Mouse (Mus musculus): ENCODE results near the gene Svep1.

The Svep1 gene

DNA sequence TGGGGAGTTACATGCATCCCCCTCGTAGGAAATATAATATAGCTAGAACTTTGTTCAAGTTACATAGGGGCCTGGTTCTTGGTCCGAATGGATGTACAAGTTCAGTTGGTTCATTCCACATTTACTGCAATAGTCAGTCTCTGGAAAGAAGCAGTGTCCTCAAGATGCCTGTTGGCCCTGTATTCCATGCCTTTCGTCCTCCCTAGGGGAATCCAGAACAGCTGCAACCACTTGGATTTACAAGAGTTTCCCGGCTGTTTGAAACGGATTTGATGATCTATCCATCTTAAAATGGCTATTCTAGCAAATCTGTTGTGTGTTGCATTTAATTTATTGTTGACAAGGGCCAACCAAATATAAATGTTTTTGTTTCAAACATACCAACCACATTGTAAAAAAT is 36.2 kb downstream of the Svep1 start:
- no peak for DNase-seq (ENCODE audit: low spot score)

DNA sequence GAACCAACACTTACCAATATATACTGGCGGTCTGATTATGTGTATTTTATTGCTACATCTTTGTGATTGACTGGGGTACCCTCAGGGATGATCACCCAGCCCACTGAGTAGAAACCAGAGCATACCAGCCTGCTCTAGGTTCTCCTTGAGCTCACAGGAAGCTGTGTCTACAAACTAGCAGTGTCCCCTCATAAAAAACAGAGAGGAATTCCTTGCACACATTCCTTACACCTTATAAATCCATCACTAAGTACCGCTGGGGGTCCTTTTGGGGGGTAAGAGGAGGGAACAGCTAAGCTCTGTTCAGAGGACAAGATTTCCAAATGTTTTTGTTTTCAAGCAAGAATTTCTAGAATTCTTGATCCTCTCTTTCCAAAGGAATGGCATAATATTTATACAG is 36.7 kb downstream of the Svep1 start:
- no peak for DNase-seq (ENCODE audit: low spot score)

DNA sequence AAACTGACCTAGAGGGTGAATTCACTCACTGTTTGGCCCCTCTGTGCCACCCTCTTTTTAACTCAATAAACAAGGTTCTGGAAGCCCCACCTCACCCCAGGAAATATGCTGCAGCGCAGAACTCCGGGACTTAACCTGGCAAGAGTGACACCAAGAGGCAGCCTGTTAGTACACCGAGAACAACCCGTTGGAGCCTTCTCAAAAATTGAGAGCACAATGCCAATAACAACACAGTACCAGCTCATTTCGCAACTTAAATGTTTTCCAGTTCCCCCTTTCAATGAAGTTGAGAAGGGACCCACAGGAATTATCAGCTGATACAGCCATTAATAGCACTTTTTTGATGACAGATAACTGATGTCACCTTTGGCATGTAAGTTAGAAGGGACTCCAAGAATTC is 38.3 kb downstream of the Svep1 start:
- DNase-seq (ENCODE audit: low spot score): no peak

DNA sequence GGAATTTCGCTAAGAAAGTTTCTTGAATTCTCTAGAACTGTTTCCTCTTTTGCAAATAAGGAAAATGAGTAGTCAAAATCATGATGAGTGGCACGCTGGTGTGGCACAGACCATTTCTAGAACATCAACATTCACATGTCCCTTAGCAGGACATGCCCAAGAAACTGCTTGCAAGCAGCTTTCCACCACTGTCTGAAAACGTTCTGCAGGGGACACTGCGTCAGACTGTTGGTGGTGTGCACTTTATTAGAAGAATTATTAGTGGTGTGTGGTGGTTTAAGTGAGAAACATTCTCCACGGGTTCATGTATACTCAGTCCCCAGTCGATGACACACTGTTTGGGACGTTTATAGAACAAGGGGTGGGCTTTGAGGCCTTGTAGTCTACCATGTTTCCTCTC is 40.9 kb downstream of the Svep1 start:
- no peak for DNase-seq (ENCODE audit: low spot score)

DNA sequence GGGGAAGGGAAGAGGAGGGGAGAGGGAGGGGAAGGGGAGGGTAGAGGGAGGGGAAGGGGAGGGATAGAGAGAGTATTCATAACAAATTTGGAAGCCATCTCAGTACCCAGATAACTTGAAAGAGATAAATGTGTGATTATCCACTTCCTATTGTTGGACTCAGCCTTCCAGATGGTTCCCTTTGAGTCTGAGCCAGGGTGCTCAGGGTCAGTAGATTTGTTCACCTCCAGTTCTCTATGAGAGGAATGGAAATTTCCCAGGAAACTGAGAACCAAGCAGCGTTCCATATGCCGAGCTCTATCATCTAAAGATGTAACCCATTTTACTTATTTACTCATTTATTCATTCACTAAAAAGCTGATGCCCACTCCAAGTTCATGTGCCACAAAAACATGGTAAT is 44.8 kb downstream of the Svep1 start:
- DNase-seq (ENCODE audit: low spot score): no peak

DNA sequence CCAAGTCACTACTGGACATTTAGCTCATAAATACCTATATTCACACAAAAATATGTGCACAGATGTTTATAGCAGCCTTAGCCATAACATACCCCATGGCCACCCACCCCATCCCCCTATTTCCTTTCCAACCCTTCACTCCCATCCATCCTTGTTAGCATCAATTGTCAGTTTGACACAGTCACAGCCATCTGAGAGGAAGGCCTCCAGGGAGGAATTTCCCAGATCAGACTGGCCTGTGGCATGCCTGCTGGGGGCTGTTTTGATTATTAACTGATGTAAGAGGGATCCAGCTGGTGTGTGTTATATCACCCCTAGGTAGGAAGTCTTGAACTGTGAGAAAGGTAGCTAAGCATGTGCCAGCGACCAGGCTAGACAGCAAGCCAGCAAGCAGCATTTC is 47.1 kb downstream of the Svep1 start:
- DNase-seq (ENCODE audit: low spot score): no peak

DNA sequence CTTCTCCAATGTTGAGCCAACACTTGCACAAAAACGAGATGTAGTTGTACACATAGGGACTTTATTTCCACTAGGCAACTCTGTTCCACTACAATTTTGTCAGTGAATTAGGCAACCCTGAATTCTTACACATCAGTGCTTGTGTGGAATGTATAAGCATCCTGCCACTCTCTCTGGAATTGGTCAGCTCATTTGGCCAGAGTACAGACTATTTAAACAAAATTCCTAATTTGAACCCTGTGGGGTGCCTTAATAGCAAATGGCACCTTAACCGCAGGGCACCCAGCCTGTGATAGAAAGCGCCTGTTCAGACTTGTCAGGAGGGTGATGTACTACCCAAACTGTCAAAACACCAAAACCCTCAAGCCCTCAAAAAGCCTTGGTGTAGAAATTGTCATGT is 56.4 kb downstream of the Svep1 start:
- DNase-seq (ENCODE audit: low spot score): no peak

DNA sequence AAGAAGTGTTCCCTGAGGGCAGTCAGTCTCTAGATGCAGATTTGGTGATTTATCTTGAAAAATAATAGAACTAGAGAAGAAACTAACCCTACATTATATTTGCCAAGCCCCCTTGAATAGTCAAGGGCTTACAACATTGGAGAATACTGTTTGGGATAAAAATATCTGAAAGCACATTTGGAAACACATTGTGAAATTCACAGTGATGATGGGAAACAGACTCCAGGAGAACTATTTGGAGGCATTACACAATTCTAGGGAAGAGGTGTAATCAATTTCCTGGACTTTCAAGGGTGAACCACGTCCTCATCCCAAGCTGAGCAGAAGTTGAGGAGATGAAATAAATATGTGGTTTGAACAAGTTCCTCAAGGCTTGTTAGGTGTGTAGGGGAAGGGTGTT is 57.5 kb downstream of the Svep1 start:
- DNase-seq (ENCODE audit: low spot score): no peak

DNA sequence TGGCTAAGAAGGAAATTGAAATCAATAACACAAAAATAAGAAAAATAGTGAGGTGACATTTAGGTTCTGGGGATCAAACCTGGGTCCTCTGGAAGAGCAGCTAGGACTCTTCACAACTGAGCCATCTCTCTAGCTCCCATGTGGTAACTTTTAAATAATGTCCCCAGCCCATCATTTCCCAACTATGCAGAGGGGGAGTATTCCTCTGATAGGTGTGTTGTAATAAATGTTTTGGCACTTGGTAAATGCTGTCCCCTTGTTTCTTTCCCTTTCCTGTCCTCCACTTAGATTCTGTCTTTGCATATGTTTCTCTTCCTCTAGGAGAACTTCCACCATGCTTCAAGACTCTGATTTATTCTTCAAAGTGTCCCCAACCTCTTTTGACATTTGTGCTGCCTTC is 58.1 kb downstream of the Svep1 start:
- DNase-seq (ENCODE audit: low spot score): no peak

DNA sequence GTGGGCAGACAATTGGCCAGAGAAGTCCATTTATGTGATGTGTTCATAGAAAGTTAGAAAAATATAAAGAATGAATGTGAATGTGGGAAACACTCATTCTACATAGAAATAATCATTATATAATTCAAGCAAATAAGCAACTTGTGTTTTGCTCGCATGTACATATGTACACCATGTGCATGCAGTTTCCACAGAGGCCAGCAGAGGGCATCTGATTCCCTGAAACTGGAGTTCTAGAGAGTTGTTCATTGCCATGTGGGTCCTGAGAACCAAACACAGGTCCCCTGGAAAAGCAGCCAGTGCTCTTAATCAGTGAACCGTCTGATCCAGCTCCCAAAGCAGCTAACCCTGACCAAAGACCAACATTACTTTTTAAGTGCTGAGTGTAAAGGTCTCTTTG is 60.0 kb downstream of the Svep1 start:
- DNase-seq (ENCODE audit: low spot score): no peak

DNA sequence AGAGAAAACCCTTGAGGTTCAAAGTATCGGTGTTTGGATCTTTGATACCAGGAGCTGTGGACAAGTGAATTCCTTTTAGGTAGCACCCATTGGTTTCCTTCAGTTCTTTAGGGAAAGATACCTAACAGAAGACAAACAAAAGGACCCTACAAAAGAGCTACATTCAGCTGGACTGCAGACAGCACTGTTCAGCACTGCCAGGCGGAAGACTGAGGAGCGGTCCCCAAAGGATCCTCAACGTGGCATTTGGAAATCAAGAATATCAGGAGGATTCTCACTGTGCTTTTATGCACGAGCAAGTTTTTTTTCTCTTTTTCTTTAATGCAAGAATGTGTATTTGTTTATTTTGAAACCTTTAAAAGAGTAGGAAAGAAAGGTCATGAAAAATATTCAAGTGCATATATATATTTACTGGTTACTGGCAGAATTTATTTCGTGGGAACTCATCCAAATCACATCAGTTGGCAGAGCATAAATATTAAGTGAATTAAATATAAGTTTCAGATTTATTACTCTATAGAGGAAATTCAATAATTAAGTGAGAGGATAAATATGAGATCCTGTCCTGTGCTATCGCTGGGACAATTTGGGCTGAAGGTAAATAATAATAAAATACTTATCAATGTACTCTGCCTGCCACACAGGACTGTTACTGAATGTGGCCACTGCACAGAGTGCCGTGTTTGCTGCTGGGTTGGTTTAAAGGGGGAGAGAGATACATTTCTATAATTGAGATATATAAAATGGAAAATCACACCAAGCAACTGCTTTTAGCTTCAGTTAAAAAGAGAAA is 66.7 kb downstream of the Svep1 start:
- DNase-seq (ENCODE audit: low spot score): no peak

DNA sequence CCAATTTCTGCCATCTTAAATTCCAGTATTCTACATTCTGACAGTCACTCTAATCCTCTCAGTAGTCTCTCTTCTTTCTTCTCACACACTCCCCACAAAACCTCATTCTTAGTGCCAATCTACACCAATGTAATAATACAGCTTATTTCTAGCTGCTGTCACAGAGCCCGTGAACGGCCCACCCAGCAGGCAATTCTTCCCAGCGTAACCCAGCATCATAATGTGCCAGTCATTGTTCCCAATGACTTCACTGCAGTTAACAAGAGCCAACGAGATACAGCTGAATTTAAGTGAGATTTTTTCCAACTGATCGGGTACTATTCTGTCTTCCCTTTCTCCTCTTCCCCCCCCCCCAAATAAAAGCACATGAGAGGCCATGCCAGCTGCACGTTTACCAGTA is 67.4 kb downstream of the Svep1 start:
- DNase-seq (ENCODE audit: low spot score): no peak

DNA sequence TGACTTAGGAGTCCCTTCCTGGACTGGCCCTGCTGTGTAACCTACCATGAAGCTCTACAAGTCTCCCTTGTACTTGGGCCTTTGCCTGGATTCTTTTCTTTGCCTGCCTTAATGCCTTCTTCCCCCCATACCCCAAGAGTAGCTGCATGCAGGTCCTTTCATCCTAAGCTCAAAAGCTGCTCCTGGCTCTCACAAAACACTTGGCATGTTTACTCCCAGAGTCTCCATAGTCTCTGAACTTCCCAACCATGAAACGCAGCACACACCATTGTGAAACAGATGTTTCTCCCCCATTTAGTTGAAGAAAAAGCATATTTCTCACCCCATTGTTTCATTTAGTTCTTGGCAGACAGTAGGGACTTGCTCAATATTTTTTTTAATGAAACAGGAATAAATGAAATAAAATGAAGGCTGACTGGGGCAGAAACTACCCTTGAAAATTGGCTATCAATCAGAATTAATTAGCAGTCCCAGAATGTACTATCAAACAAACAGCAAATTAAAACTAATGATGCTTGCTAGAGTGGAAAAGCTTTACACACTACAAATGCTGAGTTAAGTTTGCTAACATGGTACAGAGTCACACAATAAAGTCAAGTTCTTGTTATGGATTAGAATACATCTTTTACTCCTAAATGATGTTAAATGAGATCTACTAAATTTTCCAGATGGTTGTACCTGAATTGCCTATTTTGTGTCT is 72.9 kb downstream of the Svep1 start:
- DNase-seq (ENCODE audit: low spot score): no peak

DNA sequence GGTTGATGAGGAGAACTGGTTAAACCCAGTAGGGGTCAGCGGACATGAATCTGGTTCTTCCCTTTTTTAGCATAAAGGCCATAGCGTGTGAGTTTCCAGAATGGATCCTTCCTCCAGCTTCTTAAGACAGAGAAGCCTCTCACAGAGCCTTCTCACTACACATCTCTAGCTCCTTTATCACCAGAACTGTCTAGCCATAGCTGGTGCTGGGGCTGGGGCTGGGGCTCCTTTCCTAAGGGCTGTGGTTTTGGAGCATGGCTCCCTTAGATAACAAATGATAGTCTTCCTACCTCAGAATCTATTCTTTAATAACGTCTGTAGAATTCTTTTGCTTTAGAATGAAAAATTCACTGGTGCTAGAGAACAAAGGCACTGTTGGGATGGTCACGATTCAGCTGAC is 76.8 kb downstream of the Svep1 start:
- no peak for DNase-seq (ENCODE audit: low spot score)

DNA sequence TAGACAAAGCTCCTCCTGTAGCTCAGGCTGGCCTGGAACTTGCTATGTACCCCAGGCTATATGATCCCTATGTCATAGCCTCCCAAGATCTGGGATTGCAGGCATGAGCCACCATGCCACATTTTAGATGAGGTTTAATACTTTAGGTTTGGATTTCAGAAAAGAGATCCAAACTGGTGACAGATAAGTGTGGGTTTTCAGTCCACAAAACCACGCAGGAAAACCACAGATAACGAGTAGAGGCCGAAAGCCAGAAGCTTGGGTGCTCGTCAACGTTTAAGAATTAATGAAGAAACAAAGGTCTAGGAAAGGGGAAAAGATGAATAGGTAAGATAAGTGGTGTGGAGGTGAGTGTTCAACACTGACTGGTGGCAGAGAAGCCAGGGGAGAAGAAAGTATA is 79.6 kb downstream of the Svep1 start:
- DNase-seq (ENCODE audit: low spot score): no peak

DNA sequence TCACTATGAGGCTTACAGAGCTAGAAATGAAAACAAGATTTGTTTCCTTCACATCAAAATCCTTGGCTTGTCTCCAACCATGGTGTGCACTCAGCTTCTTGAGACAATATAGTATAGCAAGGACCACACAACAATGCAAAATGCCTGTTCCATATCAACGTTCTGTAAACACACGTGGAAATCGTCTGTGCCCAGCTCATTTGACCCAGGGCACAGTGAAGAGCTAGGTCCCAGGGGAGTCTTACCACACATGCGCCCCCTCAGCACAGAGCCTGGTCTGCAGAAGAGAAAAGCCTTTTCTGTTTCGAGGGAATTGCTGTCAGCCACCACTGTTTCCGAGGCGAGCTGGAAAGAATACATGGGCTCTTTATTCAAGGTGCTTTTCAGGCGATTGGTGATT is 91.2 kb downstream of the Svep1 start:
- no peak for DNase-seq (ENCODE audit: low spot score)

DNA sequence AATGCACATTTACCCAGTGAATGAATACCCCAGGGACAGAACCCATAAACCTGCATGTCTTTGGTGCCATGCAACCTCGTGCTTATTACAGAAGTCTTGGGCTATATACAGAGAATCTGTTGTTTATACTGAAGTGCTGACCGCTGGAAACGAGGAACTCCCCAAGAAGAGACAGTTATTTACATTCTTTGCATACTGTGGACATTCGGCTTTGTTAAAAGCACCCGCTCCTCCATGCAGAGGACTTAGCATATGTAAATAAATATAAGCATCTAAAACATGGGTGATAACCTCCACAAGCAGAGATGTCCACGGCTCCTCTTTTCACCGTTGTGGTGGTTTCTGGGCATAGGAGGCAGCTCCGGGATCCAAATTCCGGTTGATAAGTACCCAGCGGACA is 95.7 kb downstream of the Svep1 start:
- no peak for DNase-seq (ENCODE audit: low spot score)

DNA sequence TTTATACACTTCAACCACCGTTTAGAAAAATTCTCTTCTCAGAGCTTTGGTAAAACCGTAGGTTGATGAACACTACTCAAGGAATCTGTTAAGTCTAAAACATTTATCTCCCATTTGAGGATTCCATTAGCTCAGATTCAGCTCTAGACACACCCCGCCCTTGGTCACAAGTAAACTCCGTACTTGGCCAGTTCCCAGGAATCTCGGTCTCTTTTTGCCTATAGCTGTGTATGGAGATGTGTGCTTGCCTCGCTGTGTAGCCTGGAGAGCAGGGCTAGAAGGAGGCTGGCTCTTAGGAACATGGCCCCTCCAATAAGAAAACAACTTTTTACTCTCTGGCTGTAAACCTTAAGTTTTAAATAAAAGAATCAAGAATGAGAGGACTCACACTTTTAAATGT is 96.9 kb downstream of the Svep1 start:
- no peak for DNase-seq (ENCODE audit: low spot score)

DNA sequence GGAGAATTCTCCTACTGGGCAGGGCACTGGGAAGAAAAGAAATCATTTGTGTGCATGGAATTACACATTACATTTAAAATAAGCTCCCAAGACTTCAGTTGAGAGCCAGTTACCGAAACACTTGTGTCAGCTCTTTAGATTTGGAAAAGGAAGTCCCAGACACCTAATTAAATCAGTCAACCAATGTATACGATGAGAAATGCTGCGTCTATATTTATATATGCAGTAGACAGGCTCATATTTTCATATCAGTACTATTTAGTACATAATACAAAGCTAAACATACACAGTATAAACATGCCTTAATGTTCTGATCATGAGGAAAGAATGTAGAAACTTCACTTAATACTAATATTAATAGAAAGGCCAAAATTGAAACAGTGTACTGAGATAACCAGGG is 98.3 kb downstream of the Svep1 start:
- no peak for DNase-seq (ENCODE audit: low spot score)

DNA sequence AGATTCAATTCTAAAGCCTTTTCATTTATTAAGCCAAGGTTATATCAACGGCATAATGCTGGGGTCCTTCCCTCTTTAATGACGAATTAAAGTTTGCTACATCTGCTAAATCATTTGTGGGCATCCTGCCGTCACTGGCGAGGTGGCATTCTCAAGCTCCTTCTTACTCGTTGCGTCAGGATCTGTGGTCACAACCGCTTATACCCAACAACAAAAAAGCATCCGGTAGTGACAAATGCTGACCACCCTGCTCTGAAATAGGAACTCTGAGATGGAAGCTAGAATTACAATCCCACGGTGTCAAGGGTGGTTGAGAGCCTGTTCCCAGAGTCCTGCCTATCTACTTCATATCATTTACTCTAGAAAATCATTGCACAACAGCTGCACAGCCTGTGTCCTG is 108.9 kb downstream of the Svep1 start:
- no peak for DNase-seq (ENCODE audit: low spot score)

DNA sequence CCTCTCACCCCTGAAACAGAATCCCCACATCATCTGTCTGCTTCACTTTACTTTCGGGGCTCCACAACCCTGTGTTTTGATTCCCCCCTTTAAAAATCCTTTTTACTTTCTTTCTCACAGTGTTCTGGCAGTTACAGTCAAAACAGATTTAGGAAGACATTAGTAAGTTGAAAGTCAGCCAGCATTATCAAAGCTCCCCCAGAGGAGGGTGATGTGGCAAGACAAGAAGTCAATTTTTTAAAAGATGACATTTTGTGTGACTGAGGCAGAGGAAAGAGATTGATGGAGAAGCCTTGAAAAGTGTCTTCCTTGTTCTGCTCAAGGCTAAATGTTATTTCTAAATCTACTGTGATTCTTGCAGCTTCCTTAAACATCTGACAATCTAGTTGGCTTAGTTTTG is 119.9 kb downstream of the Svep1 start:
- DNase-seq (ENCODE audit: low spot score): no peak

DNA sequence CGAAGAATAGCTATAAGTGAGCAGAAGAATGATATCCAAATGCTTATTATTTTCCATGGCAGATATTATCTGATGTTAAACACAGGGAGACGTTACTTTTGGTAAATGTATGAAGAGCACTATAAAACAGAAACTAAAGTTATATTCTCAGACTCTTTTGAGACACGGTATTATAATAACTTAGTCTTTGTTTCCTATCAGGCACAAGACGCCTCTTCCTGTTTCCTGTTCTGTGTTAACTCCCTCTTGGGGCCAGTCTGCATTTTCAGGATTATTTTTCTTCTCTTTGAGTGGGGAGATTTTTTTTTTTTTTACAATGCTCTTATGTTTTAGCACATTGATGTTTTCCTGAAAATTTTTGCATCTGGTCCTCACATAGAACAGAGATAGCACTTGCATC is 120.5 kb downstream of the Svep1 start:
- DNase-seq (ENCODE audit: low spot score): no peak

DNA sequence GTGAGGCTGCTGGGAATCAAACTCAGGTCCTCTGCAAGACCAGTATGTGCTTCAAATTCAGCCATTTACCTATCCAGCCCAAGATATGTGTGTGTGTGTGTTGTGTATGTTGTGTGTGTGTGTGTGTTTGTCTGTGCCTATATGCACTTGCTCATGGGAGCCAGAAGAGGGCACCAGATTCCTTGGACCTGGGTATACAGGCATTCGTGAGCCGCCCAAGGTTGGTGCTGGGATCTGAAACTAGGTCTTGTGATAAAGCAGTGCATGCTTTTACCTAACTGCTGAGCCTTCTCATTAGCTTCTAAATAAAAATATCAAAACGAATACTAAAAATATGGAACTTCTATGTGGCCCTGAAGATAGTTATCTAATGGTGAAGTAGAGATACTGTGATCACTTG is 121.3 kb downstream of the Svep1 start:
- no peak for DNase-seq (ENCODE audit: low spot score)

DNA sequence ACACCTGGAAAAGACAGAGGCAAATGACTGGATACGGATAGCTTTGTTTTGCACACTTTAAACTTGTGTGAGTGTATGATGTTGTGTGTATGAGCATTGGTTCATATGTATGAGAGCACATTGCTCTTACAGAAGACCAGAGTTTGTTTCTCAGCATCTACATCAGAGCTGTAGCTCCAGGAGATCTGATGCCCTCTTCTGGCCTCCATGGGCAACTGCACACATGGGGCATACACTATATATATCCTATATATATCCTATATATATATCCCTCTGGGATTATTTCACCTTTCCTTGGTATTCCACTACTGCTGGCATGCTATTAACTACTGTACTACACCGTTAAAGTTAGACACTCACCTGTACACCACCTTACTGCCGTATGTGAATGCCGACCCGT is 122.5 kb downstream of the Svep1 start:
- DNase-seq (ENCODE audit: low spot score): no peak

All from T-cell, adult 2 months (primary cell).